8 mouse cellular contexts compared by ENCODE assay signal in genomic region chr14:60086808-60087725, GRCm38 (mm10).
DNase-seq lines count a peak whose midpoint lies in the region; ATAC-seq and TF ChIP-seq lines count a peak whose summit lies in the region.

No protein-coding gene starts in this region.

- no peaks in the 10 kb centered on the region for H3K9me3 ChIP-seq in hindbrain, embryonic 13.5 days
- H3K9me3 ChIP-seq in limb, embryonic 13.5 days: no peaks in the 10 kb centered on the region
- H3K9me3 ChIP-seq in midbrain, embryonic 12.5 days: no peaks in the 10 kb centered on the region
- H3K9me3 ChIP-seq in stomach, postnatal 0 days (ENCODE audit: control insufficient read depth, low read length): no peaks in the 10 kb centered on the region

- no peaks in the 10 kb centered on the region for H3K36me3 ChIP-seq in hindbrain, embryonic 13.5 days
- no peaks in the 10 kb centered on the region for H3K36me3 ChIP-seq in limb, embryonic 13.5 days
- H3K36me3 ChIP-seq in midbrain, embryonic 12.5 days: no peaks in the 10 kb centered on the region
- H3K36me3 ChIP-seq in stomach, postnatal 0 days (ENCODE audit: control insufficient read depth, insufficient read depth, low read length): no peaks in the 10 kb centered on the region

- peak; percentile 94 for ATAC-seq in hindbrain, embryonic 13.5 days (ENCODE audit: low FRiP score)
- ATAC-seq in limb, embryonic 13.5 days (ENCODE audit: low FRiP score, low read depth): peak; percentile 57; the same call in 1 of the 2 replicates
- ATAC-seq in midbrain, embryonic 12.5 days (ENCODE audit: low FRiP score, low read depth): peak; percentile 94
- ATAC-seq in stomach, postnatal 0 days (ENCODE audit: low FRiP score, low TSS enrichment): peak; percentile 94

- TF ChIP-seq CTCF in stomach, postnatal 0 days (IDR thresholded peaks at IDR 0.05; ENCODE audit: low read depth): no peak

- peak overlapping the region; percentile 71 for H3K4me2 ChIP-seq in hindbrain, embryonic 13.5 days
- peak overlapping the region; percentile 87 for H3K4me2 ChIP-seq in limb, embryonic 13.5 days (replicated peaks)
- H3K4me2 ChIP-seq in midbrain, embryonic 12.5 days (replicated peaks): peak overlapping the region; percentile 81
- peak overlapping the region; percentile 65 for H3K4me2 ChIP-seq in stomach, postnatal 0 days (replicated peaks; ENCODE audit: low read depth)

- H3K27ac ChIP-seq in hindbrain, embryonic 13.5 days: no peak overlapping the region
- H3K27ac ChIP-seq in limb, embryonic 13.5 days: no peak overlapping the region
- no peak overlapping the region for H3K27ac ChIP-seq in midbrain, embryonic 12.5 days (replicated peaks)
- no peak overlapping the region for H3K27ac ChIP-seq in stomach, postnatal 0 days (replicated peaks)

- H3K4me1 ChIP-seq in hindbrain, embryonic 13.5 days (replicated peaks): peaks cover 28% of the 10 kb centered on the region
- H3K4me1 ChIP-seq in limb, embryonic 13.5 days: peaks cover 9% of the 10 kb centered on the region
- peaks cover 12% of the 10 kb centered on the region for H3K4me1 ChIP-seq in midbrain, embryonic 12.5 days
- H3K4me1 ChIP-seq in stomach, postnatal 0 days (replicated peaks; ENCODE audit: control insufficient read depth, insufficient read depth): peaks cover 3% of the 10 kb centered on the region

- H3K4me3 ChIP-seq in hindbrain, embryonic 13.5 days: peak overlapping the region; percentile 55
- H3K4me3 ChIP-seq in limb, embryonic 13.5 days: peak overlapping the region; percentile 53
- H3K4me3 ChIP-seq in midbrain, embryonic 12.5 days: peak overlapping the region; percentile 57
- H3K4me3 ChIP-seq in stomach, postnatal 0 days (ENCODE audit: low read depth, low read length): peak overlapping the region; percentile 27

- WGBS in hindbrain, embryonic 13.5 days: 15% methylated on average over 26 of the region's 33 CpGs
- 10% methylated on average over 30 of the region's 33 CpGs for WGBS in limb, embryonic 13.5 days
- WGBS in midbrain, embryonic 12.5 days: 13% methylated on average over 29 of the region's 33 CpGs
- 12% methylated on average over 27 of the region's 33 CpGs for WGBS in stomach, postnatal 0 days

- H3K9ac ChIP-seq in hindbrain, embryonic 13.5 days: peak overlapping the region; percentile 79
- H3K9ac ChIP-seq in limb, embryonic 13.5 days: peak overlapping the region; percentile 64; the same call in 1 of the 2 replicates
- peak overlapping the region; percentile 62 for H3K9ac ChIP-seq in midbrain, embryonic 12.5 days (replicated peaks)
- no peak overlapping the region for H3K9ac ChIP-seq in stomach, postnatal 0 days (ENCODE audit: low read length)

- no peaks in the 10 kb centered on the region for H3K27me3 ChIP-seq in hindbrain, embryonic 13.5 days
- 0 out of 2 replicates have a peak, but pooled peaks cover 7% of the 10 kb centered on the region for H3K27me3 ChIP-seq in limb, embryonic 13.5 days
- H3K27me3 ChIP-seq in midbrain, embryonic 12.5 days: 0 out of 2 replicates have a peak, but pooled peaks cover 3% of the 10 kb centered on the region
- H3K27me3 ChIP-seq in stomach, postnatal 0 days (ENCODE audit: control insufficient read depth, insufficient read depth, low read length): no peaks in the 10 kb centered on the region

- peak; percentile 22 to 30 for DNase-seq in B cell, adult 2 months
- peak; percentile 69 for DNase-seq in ES-CJ7 (ENCODE audit: low read depth, low spot score)
- peak; percentile 29 to 56 for DNase-seq in cerebellum, postnatal 4 days (ENCODE audit: low spot score in 2 of 2)
- peak; percentile 90 for DNase-seq in stomach, postnatal 0 days (ENCODE audit: low spot score)
- no peak for DNase-seq in spleen, adult 12 weeks (ENCODE audit: low spot score)

- no peak for TF ChIP-seq EP300 in stomach, postnatal 0 days (optimal IDR thresholded peaks at IDR 0.05)
